Mouse (Mus musculus): Measurements from ENCODE around the gene Hoxc6. TPM values are rescaled to one million over a fixed set of nuclear protein-coding genes. Genes with fewer than 3 reads are reported as not detected.
A peak's percentile ranks its signal among the peaks of the same experiment; 100 is the strongest.

Gene Hoxc6
- polyA plus RNA-seq (2012; rRNA removed) = 8.0 and 10.4 TPM in 2 replicates
- polyA plus RNA-seq (2014; fragmentation: Nextera tagmentation; extraction: Ambion mirVana) = 2.4 and 2.5 TPM in 2 replicates

GRCm38 (mm10) chr15:102997939-102998355, at the start of gene Hoxc6:
Gene Hoxc6, plus strand, starts transcription at chr15:102998257.
- Histone ChIP-seq H3K9ac (ENCODE audit: low read depth, low read length, severe bottlenecking) (peak within 1 kb of the TSS; percentile 50; the same call in 1 of the 2 replicates), H3K36me3 (ENCODE audit: control insufficient read depth, insufficient read depth, low read length) (no peaks in the 10 kb centered on the region), H3K27ac (replicated peaks; ENCODE audit: low read depth, low read length) (no peak within 1 kb of the TSS), H3K4me2 (replicated peaks; ENCODE audit: low read depth, low read length, severe bottlenecking) (peak within 1 kb of the TSS; percentile 69), H3K27me3 (ENCODE audit: control insufficient read depth, insufficient read depth, low read length) (peaks cover 96% of the 10 kb centered on the region), H3K4me1 (ENCODE audit: control insufficient read depth, insufficient read depth, low read length) (peaks cover 24% of the 10 kb centered on the region), H3K4me3 (replicated peaks; ENCODE audit: low read length) (peak within 1 kb of the TSS; percentile 45), H3K9me3 (ENCODE audit: control insufficient read depth, low read length) (no peaks in the 10 kb centered on the region)
- under 1% methylated on average over 19 of the region's 19 CpGs for WGBS
- DNase-seq (ENCODE audit: low spot score) (peak; percentile 60), ATAC-seq (ENCODE audit: low FRiP score, low read depth) (peak; percentile 32; the same call in 1 of the 2 replicates)
- no peak for TF ChIP-seq POLR2A (IDR thresholded peaks at IDR 0.05; ENCODE audit: borderline replicate concordance, extremely low read depth, insufficient read depth, insufficient read length)

DNA sequence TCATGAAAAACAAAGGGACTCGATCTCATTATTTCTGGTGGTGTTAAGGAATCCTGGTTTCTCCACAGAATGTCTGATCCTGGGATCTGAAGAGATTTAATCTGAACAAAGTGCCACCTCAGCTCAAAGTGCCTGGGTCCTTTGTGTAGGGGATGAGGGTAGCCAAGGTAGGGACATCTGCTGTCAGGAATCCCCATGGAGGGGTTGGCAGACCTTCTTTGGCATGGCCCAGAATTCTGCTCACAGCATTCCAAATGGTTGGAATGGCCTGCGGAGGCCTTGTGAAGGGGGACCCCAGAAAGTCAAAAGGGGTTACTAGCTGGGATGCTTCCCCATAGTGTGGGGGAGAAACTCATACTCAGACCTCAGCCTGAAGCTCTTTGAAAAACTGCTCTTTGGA, 49.2 kb upstream of the Hoxc6 start:
- H3K9me3 ChIP-seq (ENCODE audit: control insufficient read depth, low read length) = no peaks in the 10 kb centered on the region
- H3K27me3 ChIP-seq (ENCODE audit: control insufficient read depth, insufficient read depth, low read length) = peaks cover 89% of the 10 kb centered on the region
- H3K27ac ChIP-seq (replicated peaks; ENCODE audit: low read depth, low read length) = no peak overlapping the region
- H3K9ac ChIP-seq (ENCODE audit: low read depth, low read length, severe bottlenecking) = no peak overlapping the region
- no peaks in the 10 kb centered on the region for H3K4me1 ChIP-seq (ENCODE audit: control insufficient read depth, insufficient read depth, low read length)
- no peak overlapping the region for H3K4me3 ChIP-seq (replicated peaks; ENCODE audit: low read length)
- 24% methylated on average over 2 of the region's 2 CpGs for WGBS
- no peak for TF ChIP-seq POLR2A (IDR thresholded peaks at IDR 0.05; ENCODE audit: borderline replicate concordance, extremely low read depth, insufficient read depth, insufficient read length)
- H3K4me2 ChIP-seq (replicated peaks; ENCODE audit: low read depth, low read length, severe bottlenecking) = peak overlapping the region; percentile 8; the same call in 1 of the 2 replicates
- H3K36me3 ChIP-seq (ENCODE audit: control insufficient read depth, insufficient read depth, low read length) = no peaks in the 10 kb centered on the region
- no peak for DNase-seq (ENCODE audit: low spot score)
- ATAC-seq (ENCODE audit: low FRiP score, low read depth) = no peak

DNA sequence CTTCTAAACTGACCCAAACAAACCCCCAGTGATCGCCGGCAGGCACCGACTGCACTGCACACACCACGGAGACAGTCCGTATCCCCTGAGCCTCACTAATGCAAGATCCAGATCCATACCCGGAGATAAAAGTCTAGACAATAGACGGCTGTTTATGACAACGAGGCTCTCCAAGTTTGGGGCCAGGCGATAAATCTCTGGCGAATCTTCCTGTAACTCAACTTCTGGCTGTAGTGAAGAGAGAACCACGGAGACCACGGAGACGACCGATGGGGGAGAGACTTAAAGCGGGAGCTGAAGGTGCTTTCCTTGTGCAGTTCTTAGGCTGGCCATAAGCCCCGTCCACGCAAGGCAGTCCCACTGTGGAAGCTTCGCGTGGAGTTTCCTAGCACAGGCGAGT, 48.4 kb upstream of the Hoxc6 start:
- H3K4me3 ChIP-seq (replicated peaks; ENCODE audit: low read length) = peak overlapping the region; percentile 13; the same call in 1 of the 2 replicates
- no peak for DNase-seq (ENCODE audit: low spot score)
- peak overlapping the region; percentile 29; the same call in 1 of the 2 replicates for H3K9ac ChIP-seq (ENCODE audit: low read depth, low read length, severe bottlenecking)

DNA sequence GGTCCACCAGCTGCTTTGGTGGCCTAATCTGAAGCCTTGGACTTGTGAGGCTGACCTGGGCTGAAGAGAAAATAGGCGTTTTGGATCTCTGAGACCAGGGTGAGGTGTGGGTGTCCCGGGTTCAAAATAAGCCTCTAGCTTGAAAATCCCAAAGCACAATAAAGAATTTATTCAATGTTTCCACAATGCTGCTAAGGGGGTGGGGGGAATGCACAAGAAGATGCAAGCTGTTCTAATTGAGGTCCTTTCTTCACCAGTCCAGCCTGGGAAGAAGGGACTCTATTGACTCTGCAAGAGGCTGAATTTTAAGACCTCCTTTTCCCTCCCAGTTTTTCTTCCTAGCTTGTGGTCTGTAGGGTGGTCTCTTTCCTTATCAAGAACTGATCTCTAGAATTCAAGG, 47.2 kb upstream of the Hoxc6 start:
- no peak overlapping the region for H3K4me3 ChIP-seq (replicated peaks; ENCODE audit: low read length)

More for the DNA sequence above, 48.4 kb upstream of the Hoxc6 start:
- 2% methylated on average over 20 of the region's 20 CpGs for WGBS
- ATAC-seq (ENCODE audit: low FRiP score, low read depth) = no peak
- H3K4me1 ChIP-seq (ENCODE audit: control insufficient read depth, insufficient read depth, low read length) = no peaks in the 10 kb centered on the region
- H3K9me3 ChIP-seq (ENCODE audit: control insufficient read depth, low read length) = no peaks in the 10 kb centered on the region
- TF ChIP-seq POLR2A (IDR thresholded peaks at IDR 0.05; ENCODE audit: borderline replicate concordance, extremely low read depth, insufficient read depth, insufficient read length) = no peak
- peak overlapping the region; percentile 24 for H3K4me2 ChIP-seq (replicated peaks; ENCODE audit: low read depth, low read length, severe bottlenecking)
- H3K27ac ChIP-seq (replicated peaks; ENCODE audit: low read depth, low read length) = peak overlapping the region; percentile 62; the same call in 1 of the 2 replicates
- H3K27me3 ChIP-seq (ENCODE audit: control insufficient read depth, insufficient read depth, low read length) = peaks cover 89% of the 10 kb centered on the region
- H3K36me3 ChIP-seq (ENCODE audit: control insufficient read depth, insufficient read depth, low read length) = no peaks in the 10 kb centered on the region

GRCm38 (mm10) chr15:102953561-102953960, 44.5 kb upstream of the Hoxc6 start:
- no peak for TF ChIP-seq POLR2A (IDR thresholded peaks at IDR 0.05; ENCODE audit: borderline replicate concordance, extremely low read depth, insufficient read depth, insufficient read length)
- peaks cover 90% of the 10 kb centered on the region for H3K27me3 ChIP-seq (ENCODE audit: control insufficient read depth, insufficient read depth, low read length)
- no peaks in the 10 kb centered on the region for H3K9me3 ChIP-seq (ENCODE audit: control insufficient read depth, low read length)
- ATAC-seq (ENCODE audit: low FRiP score, low read depth) (no peak), DNase-seq (ENCODE audit: low spot score) (no peak)
- H3K27ac ChIP-seq (replicated peaks; ENCODE audit: low read depth, low read length) = no peak overlapping the region
- WGBS = 11% methylated on average over 6 of the region's 6 CpGs
- peak overlapping the region; percentile 39 for H3K4me2 ChIP-seq (replicated peaks; ENCODE audit: low read depth, low read length, severe bottlenecking)
- H3K4me3 ChIP-seq (replicated peaks; ENCODE audit: low read length) = peak overlapping the region; percentile 44; the same call in 1 of the 2 replicates
- no peaks in the 10 kb centered on the region for H3K36me3 ChIP-seq (ENCODE audit: control insufficient read depth, insufficient read depth, low read length)
- H3K4me1 ChIP-seq (ENCODE audit: control insufficient read depth, insufficient read depth, low read length) = no peaks in the 10 kb centered on the region
- peak overlapping the region; percentile 70; the same call in 1 of the 2 replicates for H3K9ac ChIP-seq (ENCODE audit: low read depth, low read length, severe bottlenecking)

More for the DNA sequence above, 47.2 kb upstream of the Hoxc6 start:
- DNase-seq (ENCODE audit: low spot score) = no peak
- no peak for TF ChIP-seq POLR2A (IDR thresholded peaks at IDR 0.05; ENCODE audit: borderline replicate concordance, extremely low read depth, insufficient read depth, insufficient read length)
- Histone ChIP-seq H3K27ac (replicated peaks; ENCODE audit: low read depth, low read length) (no peak overlapping the region), H3K36me3 (ENCODE audit: control insufficient read depth, insufficient read depth, low read length) (no peaks in the 10 kb centered on the region), H3K9me3 (ENCODE audit: control insufficient read depth, low read length) (no peaks in the 10 kb centered on the region), H3K27me3 (ENCODE audit: control insufficient read depth, insufficient read depth, low read length) (peaks cover 89% of the 10 kb centered on the region), H3K4me1 (ENCODE audit: control insufficient read depth, insufficient read depth, low read length) (no peaks in the 10 kb centered on the region), H3K9ac (ENCODE audit: low read depth, low read length, severe bottlenecking) (no peak overlapping the region), H3K4me2 (replicated peaks; ENCODE audit: low read depth, low read length, severe bottlenecking) (peak overlapping the region; percentile 24; the same call in 1 of the 2 replicates)
- no peak for ATAC-seq (ENCODE audit: low FRiP score, low read depth)
- 18% methylated on average over 2 of the region's 2 CpGs for WGBS
